ENCODE assay signal across 13 mouse cellular contexts in the genomic region with DNA sequence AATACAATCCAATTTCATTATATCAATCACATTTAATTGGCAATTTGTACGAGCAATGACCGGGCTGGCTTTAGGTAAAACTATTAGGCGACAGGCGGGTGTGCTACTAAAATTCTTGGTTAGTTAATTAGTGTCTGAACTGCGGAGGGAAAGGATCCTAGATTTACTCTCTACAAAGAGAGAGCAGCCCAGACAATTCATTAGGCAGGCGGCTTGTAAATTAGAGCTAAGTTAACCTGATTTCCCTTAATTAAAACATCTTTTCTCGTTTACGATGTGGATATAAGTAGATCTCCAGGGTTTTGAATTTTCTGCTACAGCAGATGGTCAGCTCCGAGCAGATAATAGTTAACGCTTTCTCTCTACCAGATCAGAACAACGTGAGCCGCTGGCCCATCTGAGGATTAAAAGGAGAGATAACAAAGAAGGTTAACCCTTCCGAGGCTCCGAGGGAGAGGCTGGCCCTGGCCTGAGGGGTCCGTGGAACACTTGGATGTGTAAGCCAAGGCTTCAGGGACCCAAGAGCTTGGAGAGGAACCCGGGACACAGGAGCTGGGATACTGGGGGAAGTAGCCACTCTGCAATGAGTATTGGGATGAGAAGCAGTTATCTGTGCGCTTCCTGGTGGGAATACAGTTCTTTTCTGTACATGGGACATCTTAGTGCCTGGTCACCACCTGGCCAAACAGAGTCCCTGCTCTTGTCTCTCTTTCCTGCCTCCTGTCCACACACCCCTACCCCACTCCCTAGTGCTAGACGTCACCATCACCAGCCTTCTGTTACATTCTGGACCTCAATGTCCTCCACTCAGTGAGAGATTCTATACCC. TPM values are rescaled to one million over a fixed set of nuclear protein-coding genes. Genes with fewer than 3 reads are reported as not detected.
DNase-seq lines count a peak whose midpoint lies in the region; ATAC-seq lines count a peak whose summit lies in the region.
"Had no signal": no experiment of that assay in that cellular context is flagged by ENCODE, and none has a peak within 500 bp of the region (broad histone marks: within the 10 kb centered on the region; RNA-seq: fewer than 3 reads in every experiment).

No protein-coding gene starts in this region.

- WGBS in forebrain, embryonic 13.5 days = 1% methylated on average over 18 of the region's 18 CpGs
- WGBS in midbrain, embryonic 12.5 days = 2% methylated on average over 18 of the region's 18 CpGs

- H3K9ac ChIP-seq in forebrain, embryonic 13.5 days = no peak overlapping the region
- no peak overlapping the region for H3K9ac ChIP-seq in midbrain, embryonic 12.5 days (replicated peaks)
- H3K9ac ChIP-seq: limb, embryonic 12.5 days had no signal

- no peaks in the 10 kb centered on the region for H3K36me3 ChIP-seq in forebrain, embryonic 13.5 days (ENCODE audit: poor library complexity, severe bottlenecking)
- H3K36me3 ChIP-seq in midbrain, embryonic 12.5 days = no peaks in the 10 kb centered on the region
- H3K36me3 ChIP-seq: limb, embryonic 12.5 days had no signal

- H3K27ac ChIP-seq in forebrain, embryonic 13.5 days = peak overlapping the region; percentile 75
- H3K27ac ChIP-seq in midbrain, embryonic 12.5 days (replicated peaks) = peak overlapping the region; percentile 89
- H3K27ac ChIP-seq: limb, embryonic 12.5 days had no signal

- DNase-seq in testis, postnatal 10 days (ENCODE audit: low spot score) = peak; percentile 38
- DNase-seq in testis, postnatal 14 days (ENCODE audit: low spot score) = no peak
- no peak for DNase-seq in frontal cortex, postnatal 10 days (ENCODE audit: low spot score in 2 of 2)
- no peak for DNase-seq in frontal cortex, postnatal 14 days (ENCODE audit: low spot score in 2 of 2)
- no peak for DNase-seq in adrenal gland, postnatal 14 days

- H3K27me3 ChIP-seq in forebrain, embryonic 13.5 days = peaks cover 92% of the 10 kb centered on the region
- peaks cover 82% of the 10 kb centered on the region for H3K27me3 ChIP-seq in midbrain, embryonic 12.5 days

- ATAC-seq in forebrain, embryonic 13.5 days = 0 out of 2 replicates have a peak, but pooled peaks have one; percentile 11
- ATAC-seq in midbrain, embryonic 12.5 days (ENCODE audit: low FRiP score, low read depth) = 0 out of 2 replicates have a peak, but pooled peaks have one; percentile 17

- no peak overlapping the region for H3K4me3 ChIP-seq in forebrain, embryonic 13.5 days
- H3K4me3 ChIP-seq in midbrain, embryonic 12.5 days = no peak overlapping the region

- peaks cover 58% of the 10 kb centered on the region for H3K4me1 ChIP-seq in forebrain, embryonic 13.5 days
- H3K4me1 ChIP-seq in midbrain, embryonic 12.5 days = peaks cover 51% of the 10 kb centered on the region

- H3K9me3 ChIP-seq in forebrain, embryonic 13.5 days (replicated peaks) = no peaks in the 10 kb centered on the region
- H3K9me3 ChIP-seq in midbrain, embryonic 12.5 days = no peaks in the 10 kb centered on the region
- H3K9me3 ChIP-seq: limb, embryonic 12.5 days had no signal

- peak overlapping the region; percentile 0; the same call in 1 of the 2 replicates for H3K4me2 ChIP-seq in forebrain, embryonic 13.5 days
- H3K4me2 ChIP-seq in midbrain, embryonic 12.5 days (replicated peaks) = peak overlapping the region; percentile 37
- H3K4me2 ChIP-seq: limb, embryonic 12.5 days had no signal

RNA-seq across cellular contexts. Expression of gene Uncx, which starts 6.2 kb away (rescaled TPM):
- polyA plus RNA-seq in forebrain, embryonic 13.5 days (2015; fragmentation: Nextera tagmentation; extraction: Ambion mirVana) = 8.5 and 18.1 TPM in 2 replicates
- polyA plus RNA-seq in midbrain, embryonic 12.5 days (2016; fragmentation: Nextera tagmentation; extraction: Ambion mirVana) = 84.9 and 90.8 TPM in 2 replicates
- total RNA-seq in adrenal gland, postnatal 14 days (2021) = 0.15 TPM in 1 of 2 replicates, not detected in the other
- total RNA-seq: CH12.LX; gastrocnemius, postnatal 10 days had no signal
- polyA plus RNA-seq: heart, embryonic 16.5 days; lung, postnatal 0 days; stomach, embryonic 16.5 days had no signal

RNA-seq across cellular contexts. Expression of gene Zfand2a, which starts 52.8 kb away (rescaled TPM):
- 8.9 and 9.5 TPM in 2 replicates for polyA plus RNA-seq in forebrain, embryonic 13.5 days (2015; fragmentation: Nextera tagmentation; extraction: Ambion mirVana)
- polyA plus RNA-seq in midbrain, embryonic 12.5 days (2016; fragmentation: Nextera tagmentation; extraction: Ambion mirVana) = 11.5 and 13.1 TPM in 2 replicates
- total RNA-seq in adrenal gland, postnatal 14 days (2021) = 23.2 and 24.1 TPM in 2 replicates
